Mouse (Mus musculus) olfactory bulb, adult 2 months (tissue): ENCODE measurements around the gene Bzw2.

Source experiments
- CTCF ChIP-seq: fragments of 200-500 bp; IDR thresholded peaks from 2 replicates; pipeline ENCODE4 v1.5.1; 2012; ENCODE audit warnings: low read depth, mild to moderate bottlenecking, low read length, moderate library complexity; ENCODE audit not compliant: insufficient read depth
- POLR2A ChIP-seq: fragments of 200-500 bp; IDR thresholded peaks from 2 replicates; pipeline ENCODE4 v1.6.1; 2012; ENCODE audit warnings: mild to moderate bottlenecking, low read depth, low read length, moderate library complexity; ENCODE audit not compliant: insufficient read depth

DNA sequence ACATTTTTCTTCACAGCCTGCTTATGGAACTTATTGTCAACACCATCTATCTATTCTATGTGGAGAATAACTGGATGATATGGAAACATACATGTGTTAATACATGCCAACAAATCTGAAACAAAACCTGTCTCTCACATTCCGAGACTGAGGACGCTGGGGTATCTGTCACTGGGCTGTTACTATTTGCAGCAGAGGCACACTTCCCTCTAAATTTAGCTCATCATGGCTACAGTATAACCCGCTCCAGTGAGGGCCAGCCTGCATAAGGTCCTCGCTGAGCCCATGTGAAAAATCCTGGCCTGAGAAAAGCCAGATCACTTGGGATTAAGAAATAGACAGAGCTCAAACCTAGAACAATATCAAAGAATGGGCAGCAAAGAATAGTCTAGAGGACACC lies 20.7 kb downstream of the Bzw2 start:
- TF ChIP-seq CTCF: no peak
- no peak for TF ChIP-seq POLR2A
